ENCODE assay signal across 12 mouse cellular contexts in genomic region chr17:73164121-73164520, GRCm38 (mm10).
"Had no signal": no experiment of that assay in that cellular context is flagged by ENCODE, and none has a peak within 500 bp of the region (broad histone marks: within the 10 kb centered on the region; RNA-seq: fewer than 3 reads in every experiment).

No protein-coding gene starts in this region.

- ATAC-seq: liver, postnatal 0 days had no signal

- H3K9ac ChIP-seq: kidney, embryonic 15.5 days; limb, embryonic 12.5 days; liver, embryonic 13.5 days; liver, postnatal 0 days; neural tube, embryonic 15.5 days had no signal

- H3K36me3 ChIP-seq: liver, embryonic 13.5 days had no signal

- H3K4me3 ChIP-seq: kidney, embryonic 15.5 days; limb, embryonic 12.5 days; liver, embryonic 13.5 days; myocyte; neural tube, embryonic 15.5 days had no signal

- H3K9me3 ChIP-seq: kidney, embryonic 15.5 days; limb, embryonic 12.5 days; liver, embryonic 13.5 days; neural tube, embryonic 15.5 days had no signal

- H3K4me1 ChIP-seq: kidney, embryonic 15.5 days; neural tube, embryonic 15.5 days had no signal

- DNase-seq: kidney, adult 2 months; kidney, postnatal 25 days; layer of hippocampus, adult 9-11 months; liver; liver, embryonic 13.5 days; liver, postnatal 0 days; lung, postnatal 36 days; midbrain, embryonic 14.5 days had no signal

- H3K27me3 ChIP-seq: kidney, embryonic 15.5 days; limb, embryonic 12.5 days; liver, embryonic 13.5 days; neural tube, embryonic 15.5 days had no signal

- H3K4me2 ChIP-seq: kidney, embryonic 15.5 days; limb, embryonic 12.5 days; liver, embryonic 13.5 days; neural tube, embryonic 15.5 days had no signal

- H3K27ac ChIP-seq: kidney, embryonic 15.5 days; limb, embryonic 12.5 days; liver, embryonic 13.5 days; neural tube, embryonic 15.5 days had no signal
